Mouse (Mus musculus) heart, embryonic 16.5 days (tissue): ENCODE data around the gene Gipr. TPM values are rescaled to one million over a fixed set of nuclear protein-coding genes. Genes with fewer than 3 reads are reported as not detected.

Experiments used
- ATAC-seq: fragments of 200-750 bp; cut with Nextera tagmentation; replicated peaks from 2 replicates; pipeline ENCODE4 v1.8.0; 2017; ENCODE audit warnings: moderate number of reproducible peaks; ENCODE audit not compliant: insufficient read depth, low FRiP score; ENCODE audit errors: extremely low read depth
- H3K27ac ChIP-seq: fragments of 300-500 bp; sonication (generic); 2 replicates; pipeline ENCODE4 v1.5.1; 2014; ENCODE audit warnings: mild to moderate bottlenecking, low read length, control low read depth, moderate library complexity
- H3K27me3 ChIP-seq: fragments of 300-500 bp; sonication (generic); 2 replicates; pipeline ENCODE4 v1.6.1; 2014; ENCODE audit warnings: low read length, mixed read lengths; ENCODE audit not compliant: control insufficient read depth, insufficient read depth
- H3K36me3 ChIP-seq: fragments of 300-500 bp; sonication (generic); 2 replicates; pipeline ENCODE4 v1.6.1; 2014; ENCODE audit not compliant: control insufficient read depth, insufficient read depth
- H3K4me1 ChIP-seq: fragments of 300-500 bp; sonication (generic); 2 replicates; pipeline ENCODE4 v1.6.1; 2014; ENCODE audit warnings: low read length, mixed read lengths; ENCODE audit not compliant: control insufficient read depth, insufficient read depth
- H3K4me2 ChIP-seq: fragments of 300-500 bp; sonication (generic); 2 replicates; pipeline ENCODE4 v1.6.1; 2014; ENCODE audit warnings: low read depth, mild to moderate bottlenecking, control low read depth, low read length
- H3K4me3 ChIP-seq: fragments of 300-500 bp; sonication (generic); 2 replicates; pipeline ENCODE4 v1.5.1; 2014; ENCODE audit warnings: mild to moderate bottlenecking, control low read depth, low read length
- H3K9ac ChIP-seq: fragments of 300-500 bp; sonication (generic); 2 replicates; pipeline ENCODE4 v1.6.1; 2014; ENCODE audit warnings: low read length, control low read depth
- H3K9me3 ChIP-seq: fragments of 300-500 bp; sonication (generic); replicated peaks from 2 replicates; pipeline ENCODE4 v1.6.1; 2016; ENCODE audit warnings: low read length; ENCODE audit not compliant: control insufficient read depth
- WGBS: fragments of 180-500 bp; shearing (Covaris S2); extraction: QIAGEN DNeasy Blood & Tissue Kit; methylation state at CpG from one replicate; pipeline ENCODE4 v1.1.7; 2014; 5-methylcytosine and 5-hydroxymethylcytosine counted together
- microRNA counts: library from miRNA; unstranded; fragments of <30 nt; microRNA quantifications from one replicate; lab custom pipeline; 2016
- microRNA-seq: library from miRNA; unstranded; fragments of <30 nt; microRNA quantifications from one replicate; pipeline ENCODE4, GENCODE M21; 2017
- polyA plus RNA-seq: library from polyadenylated mRNA; unstranded; fragments of >200 nt; fragmentation: Nextera tagmentation; extraction: Ambion mirVana; gene quantifications from 2 replicates; pipeline ENCODE4 v1.2.1, GENCODE M21; 2015

Gene Gipr
- polyA plus RNA-seq, 1 experiment from 2014 or later = 104 TPM

- no peak overlapping the region for H3K9ac ChIP-seq
- no peak overlapping the region for H3K4me3 ChIP-seq
- H3K27me3 ChIP-seq = no peaks in the 10 kb centered on the region
- H3K9me3 ChIP-seq = peaks cover 4% of the 10 kb centered on the region
- ATAC-seq = no peak
- H3K36me3 ChIP-seq = no peaks in the 10 kb centered on the region
- no peak overlapping the region for H3K27ac ChIP-seq
- 37% methylated on average over 3 of the region's 3 CpGs for WGBS
- peaks cover 3% of the 10 kb centered on the region; the same call in 1 of the 2 replicates for H3K4me1 ChIP-seq
- no peak overlapping the region for H3K4me2 ChIP-seq
These were observed 58.5 kb downstream of the Gipr start for GRCm38 (mm10) chr7:19107436-19107835.

MicroRNAs within 50 kb of the gene (microRNA counts, 519-probe panel; counts per million panel counts)
- microRNA mmu-miR-330 (lab: Ali Mortazavi, UCI) = 1,959 counts per million, percentile 20 among the panel's probes with 10 or more counts

Small RNA genes within 50 kb of the gene (microRNA-seq; reads per million reads assigned to microRNA genes)
- 368 reads per million, percentile 70 among the genes with 10 or more reads in this experiment for gene Mir330

Other genes starting within 250 kb of the Gipr start
- 0.64 and 0.82 TPM in 2 replicates for gene Nova2, start 240.2 kb downstream of the Gipr start, polyA plus RNA-seq
- gene Nanos2, start 178.7 kb downstream of the Gipr start, polyA plus RNA-seq = not detected in 2 replicates
- gene Mypop, start 174.9 kb downstream of the Gipr start, polyA plus RNA-seq = 1.8 and 1.9 TPM in 2 replicates
- 12.5 and 12.7 TPM in 2 replicates for gene Irf2bp1, start 162.1 kb downstream of the Gipr start, polyA plus RNA-seq
- 0.17 and 0.37 TPM in 2 replicates for gene Foxa3, start 142.6 kb downstream of the Gipr start, polyA plus RNA-seq
- gene Sympk, start 141.8 kb downstream of the Gipr start, polyA plus RNA-seq = 25.3 and 25.6 TPM in 2 replicates
- not detected in 2 replicates for gene Rsph6a, start 111.4 kb downstream of the Gipr start, polyA plus RNA-seq
- 12.6 and 14.1 TPM in 2 replicates for gene Dmwd, start 89.9 kb downstream of the Gipr start, polyA plus RNA-seq
- gene Dmpk, start 82.3 kb downstream of the Gipr start, polyA plus RNA-seq = 70.7 and 85.5 TPM in 2 replicates
- 5.1 and 5.4 TPM in 2 replicates for gene Six5, start 71.5 kb downstream of the Gipr start, polyA plus RNA-seq
- 0.38 and 0.64 TPM in 2 replicates for gene Gm4969, start 47.8 kb downstream of the Gipr start, polyA plus RNA-seq
- 9.8 and 9.9 TPM in 2 replicates for gene Fbxo46, start 46.3 kb downstream of the Gipr start, polyA plus RNA-seq
- gene Qpctl, start 16.8 kb downstream of the Gipr start, polyA plus RNA-seq = 9.6 and 10.6 TPM in 2 replicates
- 84.3 and 93.8 TPM in 2 replicates for gene Snrpd2, start 16.4 kb downstream of the Gipr start, polyA plus RNA-seq
- 23.5 and 26.2 TPM in 2 replicates for gene Eml2, start 10.3 kb upstream of the Gipr start, polyA plus RNA-seq
- gene Gpr4, start 46.4 kb upstream of the Gipr start, polyA plus RNA-seq = 2.4 and 2.7 TPM in 2 replicates
- gene Opa3, start 62.2 kb upstream of the Gipr start, polyA plus RNA-seq = 40.4 and 41.8 TPM in 2 replicates
- 84.0 and 86.1 TPM in 2 replicates for gene Vasp, start 105.7 kb upstream of the Gipr start, polyA plus RNA-seq
- 0.11 TPM in 1 of 2 replicates, not detected in the other for gene Ppm1n, start 113.9 kb upstream of the Gipr start, polyA plus RNA-seq
- 27.4 and 28.5 TPM in 2 replicates for gene Rtn2, start 116.5 kb upstream of the Gipr start, polyA plus RNA-seq
- 0.24 and 0.34 TPM in 2 replicates for gene Fosb, start 143.9 kb upstream of the Gipr start, polyA plus RNA-seq
- 61.0 and 62.4 TPM in 2 replicates for gene Ercc1, start 178.7 kb upstream of the Gipr start, polyA plus RNA-seq
- gene Cd3eap, start 193.4 kb upstream of the Gipr start, polyA plus RNA-seq = 16.2 and 16.7 TPM in 2 replicates
- 13.6 and 14.2 TPM in 2 replicates for gene Ppp1r13l, start 193.6 kb upstream of the Gipr start, polyA plus RNA-seq
- 11.1 and 12.8 TPM in 2 replicates for gene Ercc2, start 215.9 kb upstream of the Gipr start, polyA plus RNA-seq
- 4.1 and 5.0 TPM in 2 replicates for gene Klc3, start 238.0 kb upstream of the Gipr start, polyA plus RNA-seq
- gene Ckm, start 238.6 kb upstream of the Gipr start, polyA plus RNA-seq = 2,882 and 3,117 TPM in 2 replicates